Mouse (Mus musculus) effector memory CD4-positive, alpha-beta T cell, adult 7 months (primary cell): ENCODE data around the gene Nemp1. TPM values are rescaled to one million over a fixed set of nuclear protein-coding genes. Genes with fewer than 3 reads are reported as not detected.

ENCODE experiments used
- polyA plus RNA-seq: library from polyadenylated mRNA; unstranded; fragments of 100-300 nt; shearing (Covaris generic); gene quantifications from one replicate; pipeline ENCODE4 v1.2.1, GENCODE M21; 2017

Gene Nemp1
- 9.7 TPM for polyA plus RNA-seq

GRCm38 (mm10) chr10:127666501-127667268 is at the start of gene Nemp1:
Nemp1 (plus strand) TSS chr10:127666901.

DNA sequence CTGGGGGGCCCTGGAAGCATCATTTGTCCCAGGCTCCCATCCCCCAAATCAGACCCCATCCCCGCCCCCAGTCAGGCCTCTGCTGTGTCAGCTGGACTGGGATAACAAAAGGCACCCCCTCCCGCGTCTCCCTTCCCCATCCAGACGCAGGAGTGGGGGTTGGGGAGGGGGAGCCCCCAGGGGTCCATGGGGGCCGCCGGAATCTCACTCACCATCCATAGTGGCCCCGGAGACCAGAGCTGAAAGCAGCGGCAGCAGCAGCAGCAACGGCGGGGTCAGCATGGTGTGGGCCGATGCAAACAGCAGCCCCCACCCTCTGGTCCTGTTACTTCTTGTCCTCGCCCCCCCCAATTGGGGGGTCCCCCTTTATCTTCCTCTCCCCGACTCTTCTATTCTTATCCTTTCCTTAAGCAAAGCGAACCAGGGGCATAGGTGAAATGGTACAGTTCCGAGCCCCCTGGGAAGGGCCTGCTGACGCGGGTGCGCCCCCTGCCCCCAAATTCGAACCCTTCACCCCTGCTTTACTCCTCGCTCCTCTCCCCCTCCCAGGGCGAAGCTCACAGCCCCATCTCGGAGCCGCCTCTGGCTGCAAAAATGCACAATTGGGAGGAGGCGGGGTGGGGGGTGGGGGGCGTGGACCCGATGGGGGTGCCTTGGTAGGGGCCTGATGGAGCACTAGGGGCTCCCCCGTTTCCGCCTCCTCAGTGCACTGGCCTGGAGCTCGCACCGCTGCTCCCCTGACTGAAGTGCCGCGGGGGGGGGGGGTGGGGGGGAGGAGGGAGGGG is 46.1 kb upstream of the Nemp1 start, which contains the start of gene Lrp1:
Gene Lrp1 (minus strand): TSS at position 743 of the 785 bp plus-strand sequence.

GRCm38 (mm10) chr10:127642772-127643552 is 23.7 kb upstream of the Nemp1 start, which contains the start of gene Stat6:
Stat6 (plus strand) TSS chr10:127642986.

GRCm38 (mm10) chr10:127668093-127669050 is 1.7 kb downstream of the Nemp1 start, which contains the start of gene Nab2:
Nab2 (minus strand) TSS chr10:127668568.

DNA sequence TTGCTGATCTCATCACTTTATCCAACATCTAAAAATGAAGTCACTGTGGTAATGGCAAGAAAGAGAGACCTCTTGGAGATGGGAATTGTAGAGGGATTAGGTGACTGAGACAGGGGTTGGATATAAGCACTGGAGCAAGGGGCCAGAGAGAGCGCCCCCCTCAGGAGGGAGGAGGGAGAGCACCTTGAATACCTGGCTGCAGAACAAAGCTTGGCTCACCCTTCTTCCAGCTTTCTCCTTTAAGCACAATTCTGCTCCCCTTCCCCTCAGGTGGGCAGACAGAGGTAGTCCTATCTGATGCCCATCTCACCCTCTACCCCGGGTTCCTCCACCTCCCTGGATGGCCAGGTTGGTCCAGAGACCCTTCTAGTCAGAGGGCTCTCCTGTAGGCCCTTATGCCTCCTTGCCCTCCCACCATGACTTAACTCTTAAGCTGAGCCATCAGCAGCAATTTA is 38.1 kb downstream of the Nemp1 start, which contains the start of gene Myo1a:
Gene Myo1a (plus strand): TSS at position 405 of the 455 bp plus-strand sequence.

GRCm38 (mm10) chr10:127724178-127724577 is 57.5 kb downstream of the Nemp1 start, which contains the start of gene Tac2:
Tac2 (plus strand) TSS chr10:127724478.

GRCm38 (mm10) chr10:127739083-127739660 is 72.5 kb downstream of the Nemp1 start, which contains the start of gene Zbtb39:
Zbtb39 (plus strand) TSS chr10:127739538.

Other genes starting within 250 kb of the Nemp1 start
- gene Stac3, start 165.2 kb upstream of the Nemp1 start, polyA plus RNA-seq: not detected
- not detected for gene Ndufa4l2, start 151.9 kb upstream of the Nemp1 start, polyA plus RNA-seq
- gene Shmt2, start 144.5 kb upstream of the Nemp1 start, polyA plus RNA-seq: 63.9 TPM
- gene Nxph4, start 132.3 kb upstream of the Nemp1 start, polyA plus RNA-seq: not detected
- 1.8 TPM for gene Lrp1, start 45.8 kb upstream of the Nemp1 start, polyA plus RNA-seq
- gene Stat6, start 23.9 kb upstream of the Nemp1 start, polyA plus RNA-seq: 259 TPM
- 29.2 TPM for gene Nab2, start 1.7 kb downstream of the Nemp1 start, polyA plus RNA-seq
- 0.40 TPM for gene Myo1a, start 38.3 kb downstream of the Nemp1 start, polyA plus RNA-seq
- not detected for gene Tac2, start 57.6 kb downstream of the Nemp1 start, polyA plus RNA-seq
- 0.44 TPM for gene Zbtb39, start 72.6 kb downstream of the Nemp1 start, polyA plus RNA-seq
- gene Gpr182, start 84.8 kb downstream of the Nemp1 start, polyA plus RNA-seq: not detected
- 0.18 TPM for gene Rdh1, start 92.8 kb downstream of the Nemp1 start, polyA plus RNA-seq
- not detected for gene Rdh16f1, start 92.9 kb downstream of the Nemp1 start, polyA plus RNA-seq
- gene Rdh9, start 109.5 kb downstream of the Nemp1 start, polyA plus RNA-seq: 0.57 TPM
- 0.26 TPM for gene Rdh16, start 134.3 kb downstream of the Nemp1 start, polyA plus RNA-seq
- gene Rdh19, start 183.0 kb downstream of the Nemp1 start, polyA plus RNA-seq: not detected
- gene Rdh16f2, start 199.6 kb downstream of the Nemp1 start, polyA plus RNA-seq: not detected
- gene Rdh7, start 221.9 kb downstream of the Nemp1 start, polyA plus RNA-seq: 0.40 TPM
- not detected for gene Sdr9c7, start 231.6 kb downstream of the Nemp1 start, polyA plus RNA-seq